Mouse (Mus musculus): ENCODE measurements around the gene Tpk1.

The Tpk1 gene

DNA sequence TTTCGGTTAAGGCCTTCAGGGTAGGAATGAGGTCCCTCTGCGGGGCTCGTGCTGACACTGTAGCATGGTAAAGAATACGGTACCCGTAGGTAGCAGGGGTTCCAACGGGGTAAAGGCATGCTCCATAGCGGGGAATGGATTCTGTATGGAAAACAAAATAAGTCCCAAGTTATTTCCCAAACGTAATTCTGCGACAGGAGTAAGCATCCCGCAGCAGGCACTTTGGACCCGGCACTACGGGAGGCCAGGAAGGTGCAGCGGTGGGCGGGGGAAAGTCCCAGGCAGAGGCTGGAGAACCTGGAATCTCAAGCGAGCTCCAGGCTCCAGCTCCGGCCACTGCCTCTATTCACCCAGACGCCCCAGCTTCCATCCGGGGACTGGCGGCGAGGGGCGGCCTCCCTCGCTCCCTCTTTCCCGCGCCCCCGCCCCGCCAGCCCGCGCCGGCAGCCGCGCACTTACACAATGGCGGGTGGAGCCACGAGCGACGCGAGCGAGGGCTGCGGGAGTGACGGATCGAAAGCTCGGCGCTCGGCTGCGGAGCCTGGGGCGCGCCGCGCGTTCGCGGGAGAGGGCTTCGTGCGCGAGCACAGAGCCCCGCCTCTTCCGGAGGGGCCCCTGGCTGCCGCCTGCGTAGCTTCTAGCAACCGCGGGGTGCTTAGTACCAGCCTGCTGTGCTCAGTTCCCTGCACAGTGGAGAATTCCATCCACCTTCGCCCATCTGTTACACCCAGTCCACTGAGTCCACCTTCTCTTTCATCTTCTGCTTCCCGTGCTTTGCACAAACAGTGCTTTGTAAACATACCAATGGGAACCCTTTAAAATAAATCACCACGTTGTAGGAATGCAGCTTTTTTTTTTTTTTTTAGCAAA lies at the start of gene Tpk1:
TSS of gene Tpk1 (minus strand) at position 602 of the 870 bp plus-strand sequence.
- DNase-seq (ENCODE audit: low read depth, low spot score): peak; percentile 96

DNA sequence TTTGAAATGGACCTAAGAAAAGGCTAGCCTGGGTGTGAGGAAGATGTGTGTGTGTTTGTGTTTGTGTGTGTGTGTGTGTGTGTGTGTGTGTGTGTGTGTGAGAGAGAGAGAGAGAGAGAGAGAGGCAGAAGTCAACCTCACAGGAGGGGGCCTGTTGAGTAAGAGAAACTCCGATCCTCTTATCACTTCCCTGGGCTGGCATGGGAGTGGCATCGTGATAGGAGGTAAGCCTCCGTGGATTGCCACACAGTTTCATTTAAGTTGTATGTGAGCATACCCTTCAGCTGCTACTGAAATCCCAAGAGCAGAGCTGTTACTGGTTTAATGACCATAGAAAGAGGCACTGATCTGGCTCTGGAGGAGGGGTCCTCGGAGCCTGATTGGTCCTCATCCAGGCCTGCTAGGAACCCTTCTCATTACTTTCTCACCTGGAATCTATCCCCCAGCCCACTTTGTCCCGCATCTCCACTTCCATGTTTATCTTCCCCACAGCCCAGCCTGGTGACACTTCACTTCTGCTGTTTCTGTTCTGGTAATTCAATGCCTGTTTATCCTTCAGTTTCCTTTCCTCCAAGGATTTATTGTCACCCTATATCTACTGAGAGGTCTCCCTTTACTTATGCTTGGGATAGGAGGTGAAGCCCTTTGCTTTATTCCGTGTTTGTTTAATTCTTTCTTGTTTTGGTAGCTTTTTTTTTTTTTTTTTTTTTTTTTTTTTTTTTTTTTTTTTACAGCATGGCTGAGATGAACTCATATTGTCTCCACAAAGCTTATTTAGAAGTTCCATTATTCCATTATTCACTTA lies 36.9 kb upstream of the Tpk1 start:
- DNase-seq (ENCODE audit: low read depth, low spot score): no peak

DNA sequence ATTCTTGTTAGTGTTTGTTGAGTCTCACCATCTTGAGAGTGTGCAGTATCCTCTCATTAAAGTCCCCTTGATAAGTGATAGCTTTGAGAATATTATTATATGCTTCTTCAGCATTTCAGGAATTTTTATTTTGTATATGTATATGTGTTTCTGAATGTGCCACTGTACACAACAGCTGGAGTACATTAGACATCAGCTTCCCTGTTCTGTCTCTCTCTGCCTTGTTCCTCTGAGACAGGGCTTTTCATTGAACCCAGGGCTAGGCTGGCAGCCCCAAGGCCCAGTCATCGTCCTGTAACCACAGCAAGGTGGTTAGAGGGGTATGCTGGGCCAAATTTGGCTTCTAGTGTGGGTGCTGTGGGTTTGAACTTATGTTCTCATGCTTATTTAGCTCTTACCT lies 25.8 kb upstream of the Tpk1 start:
- DNase-seq (ENCODE audit: low read depth, low spot score): no peak

DNA sequence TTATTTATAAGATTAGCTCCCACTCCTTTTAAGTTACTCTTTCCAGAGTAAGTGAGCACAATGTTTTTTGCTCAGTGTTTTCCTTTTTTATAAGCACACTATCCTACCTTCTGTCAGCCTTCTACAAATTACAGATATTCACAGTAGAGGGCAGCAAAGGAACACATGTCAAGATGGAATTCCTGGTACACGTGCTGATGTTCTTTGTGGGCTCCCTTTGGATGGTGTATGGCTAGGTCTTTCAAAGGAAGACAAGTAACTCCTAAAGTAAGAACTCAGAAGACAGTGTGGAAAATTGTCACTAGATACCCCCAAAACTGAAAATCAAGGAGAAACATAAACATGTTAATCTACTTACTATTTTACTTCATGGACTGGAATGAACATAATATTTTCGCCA lies 19.9 kb upstream of the Tpk1 start:
- DNase-seq (ENCODE audit: low read depth, low spot score): no peak

DNA sequence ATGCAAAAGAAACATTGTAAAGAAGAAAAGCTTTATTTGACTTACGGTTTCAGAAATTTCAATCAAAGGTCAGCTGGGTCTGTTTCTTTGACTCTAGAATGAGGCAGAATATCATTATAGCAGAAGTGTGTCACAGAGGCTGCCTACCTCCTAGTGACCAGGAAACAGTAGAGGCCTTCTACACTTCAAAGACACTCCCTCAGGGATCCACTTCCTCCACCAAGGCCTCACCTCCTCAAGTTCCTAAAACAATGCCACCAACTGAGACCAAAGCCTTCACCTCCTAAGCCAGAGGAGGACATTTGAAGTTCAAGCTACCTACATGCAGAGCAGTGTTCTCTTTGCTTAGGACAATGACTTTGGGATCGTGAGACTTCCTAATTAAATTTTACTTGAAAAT lies 16.5 kb upstream of the Tpk1 start:
- no peak for DNase-seq (ENCODE audit: low read depth, low spot score)

DNA sequence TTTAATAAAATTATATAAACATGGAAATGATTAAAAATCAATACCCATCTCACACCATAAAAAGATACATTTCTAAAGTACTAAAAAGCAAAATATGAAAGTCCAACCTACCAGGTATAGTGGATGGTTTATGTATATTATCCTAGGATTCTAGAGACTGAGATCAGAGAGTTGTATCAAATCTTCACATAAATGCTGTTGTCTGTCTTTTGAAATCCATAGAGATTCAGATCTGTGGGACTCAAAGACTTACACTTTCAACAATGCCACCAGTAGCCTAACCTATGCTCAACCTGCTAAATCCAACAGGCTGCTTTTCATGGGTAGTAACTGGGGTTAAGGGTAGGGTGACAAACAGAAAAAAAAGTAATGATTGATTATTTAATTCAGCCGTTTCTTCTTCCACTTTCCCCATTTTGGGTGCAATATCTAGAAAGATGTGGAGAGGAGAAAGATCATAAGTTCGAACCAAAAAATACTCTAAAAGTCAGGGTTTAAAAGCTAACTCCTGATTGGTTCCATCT lies 12.7 kb upstream of the Tpk1 start:
- DNase-seq (ENCODE audit: low read depth, low spot score): no peak

DNA sequence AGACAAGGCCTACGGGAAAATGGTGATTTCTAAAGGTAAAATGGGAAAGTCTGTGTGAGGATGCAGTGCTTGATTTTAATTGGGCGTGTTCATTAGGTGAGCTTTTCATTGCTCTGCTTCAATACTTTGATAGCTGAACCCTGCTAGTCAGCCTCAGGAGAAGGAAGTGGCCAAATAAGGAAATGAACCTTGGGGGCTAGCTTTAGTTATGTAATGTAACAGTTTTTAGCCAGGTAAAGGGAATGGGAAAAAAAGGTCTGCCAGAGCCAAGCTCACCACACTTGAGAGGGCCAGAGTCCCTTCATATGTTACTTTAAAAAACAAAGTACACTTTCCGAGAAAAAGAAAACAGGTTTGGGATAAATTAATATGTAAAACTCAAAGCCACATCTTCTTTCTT lies 11.5 kb upstream of the Tpk1 start:
- DNase-seq (ENCODE audit: low read depth, low spot score): no peak

DNA sequence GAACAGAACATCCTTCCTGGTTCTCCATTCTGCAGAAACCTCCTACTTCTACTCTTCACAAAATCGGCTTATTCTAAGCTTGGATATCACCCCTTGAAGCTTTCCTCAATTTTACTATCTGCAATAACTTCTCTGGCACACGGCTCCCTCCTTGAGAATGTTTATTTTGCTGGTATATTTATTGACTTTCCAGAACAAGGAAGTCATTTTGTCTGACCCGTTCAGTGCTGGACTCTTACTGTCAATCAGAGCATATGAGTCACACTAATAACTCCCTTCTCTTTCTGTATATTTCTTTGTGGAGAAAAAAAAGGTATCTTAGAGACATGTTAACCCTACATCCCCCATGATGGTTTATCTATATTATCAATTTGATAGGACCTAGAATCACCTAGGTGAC lies 10.1 kb upstream of the Tpk1 start:
- no peak for DNase-seq (ENCODE audit: low read depth, low spot score)

DNA sequence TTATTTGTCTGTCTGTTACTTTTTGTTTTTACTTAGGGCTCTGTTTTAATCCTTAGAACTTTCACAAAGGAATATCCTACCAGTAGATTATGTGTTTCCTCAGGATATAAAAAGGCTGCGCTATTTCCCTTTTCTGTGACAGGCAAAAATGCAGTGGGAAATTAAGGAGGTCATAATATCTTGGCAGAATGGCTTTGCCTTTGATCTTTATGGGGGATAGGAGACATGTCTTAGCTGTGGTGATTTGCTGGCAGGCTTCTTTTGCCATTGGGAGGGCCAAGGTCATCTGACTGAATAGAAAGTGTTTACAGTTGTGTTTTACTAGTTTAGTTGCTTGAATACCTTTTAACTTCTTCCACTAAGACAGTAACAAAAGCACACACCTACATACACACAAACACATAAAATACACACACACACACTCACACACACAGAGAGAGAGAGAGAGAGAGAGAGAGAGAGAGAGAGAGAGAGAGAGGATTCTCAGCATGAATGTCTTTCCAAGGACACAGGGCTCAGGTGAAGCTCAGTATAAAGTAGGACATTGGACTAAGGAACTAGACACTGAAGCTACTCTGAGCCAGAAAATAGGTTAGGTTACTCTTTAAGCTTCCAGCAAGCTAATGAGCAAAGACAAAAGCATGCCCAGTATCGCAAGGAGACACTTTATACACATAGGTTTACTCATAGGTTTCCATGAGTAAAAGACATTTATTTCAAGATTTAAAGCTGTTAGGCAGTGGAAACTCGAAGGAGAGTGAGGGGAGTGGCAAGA lies 9.1 kb upstream of the Tpk1 start:
- DNase-seq (ENCODE audit: low read depth, low spot score): no peak

DNA sequence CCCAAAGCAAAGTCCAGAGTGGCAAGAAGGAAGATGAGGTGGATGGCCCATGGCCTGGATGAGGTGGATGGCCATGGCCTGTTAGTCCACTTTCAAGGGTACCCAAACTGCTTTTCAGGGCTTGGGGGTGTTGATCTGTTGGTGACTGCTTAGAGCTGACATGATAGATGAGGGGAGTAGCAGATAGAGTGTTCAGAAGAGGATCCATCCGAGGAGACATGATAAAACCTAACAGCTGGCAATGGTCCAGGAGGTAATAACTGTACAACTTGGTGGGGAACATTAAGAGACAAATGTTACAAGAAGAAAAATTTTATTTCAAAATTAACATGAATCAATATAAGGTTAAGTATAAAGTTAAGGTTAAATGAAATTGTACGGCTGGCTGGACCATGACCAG lies 4.9 kb upstream of the Tpk1 start:
- DNase-seq (ENCODE audit: low read depth, low spot score): no peak

DNA sequence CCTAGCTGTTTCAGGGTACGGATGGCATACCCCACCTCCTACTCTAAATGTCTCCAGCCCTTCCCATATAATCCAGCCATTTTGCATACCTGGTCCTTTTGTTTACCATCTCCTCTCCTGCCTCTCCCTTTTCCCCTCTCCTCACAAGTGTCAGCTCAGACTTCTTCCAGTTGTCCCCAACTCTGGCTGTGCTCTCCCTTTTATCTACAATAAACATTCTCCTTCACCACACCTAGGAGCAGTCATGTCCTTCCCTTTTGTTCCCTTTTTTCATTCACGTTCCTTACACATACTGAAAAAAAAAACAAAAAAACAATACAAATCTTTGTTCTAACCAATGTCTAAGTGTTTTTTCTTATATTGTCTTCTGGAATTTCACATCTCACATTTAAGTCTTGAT lies 1.6 kb upstream of the Tpk1 start:
- DNase-seq (ENCODE audit: low read depth, low spot score): no peak

DNA sequence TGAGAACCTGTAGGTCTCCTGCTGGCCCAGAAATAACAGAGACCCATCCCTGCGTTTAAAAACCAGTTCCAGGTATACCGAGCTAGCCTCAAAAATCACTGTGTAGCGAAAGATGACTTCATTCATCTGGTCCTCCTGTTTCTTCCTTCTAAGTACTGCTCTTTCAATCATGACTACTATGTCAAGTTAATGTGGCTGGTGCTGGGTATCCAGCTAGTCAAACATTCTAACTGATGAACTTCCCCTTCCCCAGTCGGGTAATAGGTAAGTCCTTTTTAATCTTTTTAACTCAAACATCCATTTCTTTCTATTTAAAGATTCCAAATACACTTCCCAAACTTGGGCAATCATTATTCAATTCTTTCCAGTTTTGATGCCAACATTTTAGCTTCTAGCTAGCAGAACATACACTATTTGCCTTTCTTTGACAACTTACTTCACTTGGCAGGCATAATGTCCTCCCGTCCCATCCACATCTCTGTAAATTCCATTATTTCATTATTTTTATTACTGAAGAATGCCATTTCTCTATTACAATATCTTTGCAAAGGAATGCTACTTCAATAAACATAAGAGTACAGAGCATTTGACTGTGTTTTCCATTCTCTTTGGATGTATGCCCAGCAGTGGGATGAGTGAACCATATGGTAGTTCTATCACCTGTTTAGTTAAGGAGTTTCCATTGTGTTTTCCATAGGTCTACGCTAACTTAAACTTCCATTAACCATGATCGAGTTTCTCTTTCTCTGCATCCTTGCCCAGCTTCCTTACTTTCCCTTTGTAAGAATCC lies 728 bp upstream of the Tpk1 start:
- DNase-seq (ENCODE audit: low read depth, low spot score): no peak

DNA sequence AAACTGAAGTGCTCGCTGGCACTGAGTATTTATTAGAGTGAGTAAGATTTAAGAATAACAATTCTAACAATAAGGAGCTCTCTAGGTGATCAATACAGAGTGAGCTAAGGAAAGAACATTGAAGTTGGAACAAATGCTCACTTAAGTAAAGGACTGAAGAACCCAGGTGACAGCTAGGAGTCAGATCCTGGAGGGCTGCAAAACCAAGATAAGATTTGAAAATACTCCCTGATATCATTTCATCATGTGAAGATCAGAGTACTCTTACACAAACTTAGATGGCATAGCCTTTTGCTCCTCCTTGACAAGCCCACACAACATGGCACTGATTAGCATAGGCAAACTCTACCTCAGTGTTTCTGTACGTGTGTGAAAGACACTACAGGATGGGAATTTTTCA lies 4.3 kb downstream of the Tpk1 start:
- DNase-seq (ENCODE audit: low read depth, low spot score): no peak

DNA sequence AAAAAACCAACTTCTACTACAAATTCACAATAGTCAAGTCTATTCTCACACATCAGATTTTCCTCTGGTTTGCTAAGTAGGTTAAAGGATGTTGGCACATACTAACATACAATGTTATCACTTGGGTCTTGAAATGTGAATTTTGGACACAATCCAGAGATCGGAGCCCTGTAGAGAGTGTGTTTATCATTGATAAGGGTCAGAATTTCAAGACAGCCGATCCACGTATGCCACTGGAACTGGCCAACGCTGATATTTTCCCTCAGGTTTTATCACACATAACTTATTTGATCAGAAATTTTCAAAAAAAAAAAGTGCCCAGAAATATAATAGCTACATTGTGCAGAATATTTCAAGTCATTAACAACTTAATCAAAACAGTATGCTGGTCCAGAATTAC lies 7.8 kb downstream of the Tpk1 start:
- DNase-seq (ENCODE audit: low read depth, low spot score): no peak

DNA sequence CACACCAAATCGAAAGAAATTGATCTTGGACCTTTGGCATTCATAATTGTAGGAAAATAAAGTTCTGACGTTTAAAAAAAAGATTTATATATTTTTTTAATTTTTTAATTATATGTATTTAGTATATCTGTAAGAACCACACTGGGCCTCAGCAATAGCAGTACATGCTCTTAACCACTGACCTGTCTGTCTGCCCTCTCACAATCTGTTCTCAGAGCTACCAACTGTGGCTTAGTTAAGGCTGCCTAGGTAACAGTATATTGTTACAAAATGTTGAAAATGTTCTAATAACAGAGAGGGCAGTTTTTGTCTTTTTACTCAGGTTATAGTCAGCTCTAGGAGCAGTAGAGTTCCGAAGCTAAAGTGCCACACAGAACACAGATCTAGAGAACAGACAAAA lies 8.2 kb downstream of the Tpk1 start:
- DNase-seq (ENCODE audit: low read depth, low spot score): no peak

DNA sequence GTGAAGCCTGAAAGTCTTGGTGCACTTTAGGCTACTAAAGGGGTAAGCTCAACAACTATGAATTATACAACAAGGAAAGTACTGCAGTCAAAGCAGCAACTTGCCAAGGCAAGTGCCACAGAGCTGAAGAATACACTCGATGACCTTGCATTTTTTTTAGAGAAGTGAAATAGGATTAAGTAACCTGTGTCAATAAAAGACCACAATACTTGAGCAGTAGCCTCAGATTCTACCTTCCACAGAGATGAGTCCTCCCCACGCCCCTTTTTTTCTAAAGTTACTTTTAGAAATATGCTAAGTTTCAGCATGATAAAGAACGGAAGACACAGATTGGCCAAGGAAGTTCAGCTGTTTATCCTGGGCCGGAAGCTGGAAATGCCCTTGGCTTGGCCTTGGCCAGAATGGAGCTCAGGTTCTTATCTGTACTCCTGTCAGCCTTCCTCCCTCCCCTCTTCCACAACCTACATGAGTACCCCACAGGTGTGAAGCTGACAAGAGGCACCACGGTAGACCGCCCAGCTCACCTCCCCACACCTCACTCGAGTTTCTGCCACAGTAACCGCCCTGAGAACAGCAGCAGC lies 11.1 kb downstream of the Tpk1 start:
- DNase-seq (ENCODE audit: low read depth, low spot score): no peak

DNA sequence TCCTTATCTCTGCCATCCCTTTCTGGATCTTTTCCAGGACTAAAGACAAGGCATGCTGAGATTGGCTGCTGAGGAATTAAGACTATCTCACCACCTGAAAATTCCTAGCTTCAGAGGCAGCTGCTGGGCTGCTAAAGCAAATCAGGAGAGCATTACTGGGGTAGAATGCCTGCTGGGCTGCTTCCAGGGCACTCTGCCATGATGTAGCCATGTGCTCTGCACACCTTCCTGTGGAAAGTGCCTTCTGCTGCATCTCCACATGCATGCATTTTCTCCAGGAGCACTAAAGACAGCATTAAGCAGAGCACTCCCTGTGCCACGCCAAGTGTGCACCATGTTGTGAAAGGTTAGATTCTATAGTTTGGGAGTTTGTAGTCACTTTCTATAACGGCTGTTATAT lies 16.6 kb downstream of the Tpk1 start:
- no peak for DNase-seq (ENCODE audit: low read depth, low spot score)

DNA sequence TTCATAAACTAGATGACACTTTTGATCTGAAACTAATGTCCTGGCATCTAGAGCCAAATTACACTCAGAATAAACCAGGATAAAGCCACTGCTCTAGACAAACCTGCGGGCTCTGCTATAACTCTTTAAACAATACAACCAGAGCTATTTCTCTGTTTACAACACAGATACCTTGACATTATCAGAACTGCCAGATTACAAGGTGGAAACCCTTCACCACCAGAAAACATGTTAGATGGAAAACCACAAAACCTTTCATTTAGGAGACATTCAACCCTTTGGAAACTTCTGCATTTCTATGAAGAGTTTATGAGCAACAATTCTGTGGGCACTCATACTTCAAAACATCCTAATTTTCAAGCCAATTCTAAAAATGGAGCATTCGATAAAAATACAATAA lies 20.4 kb downstream of the Tpk1 start:
- DNase-seq (ENCODE audit: low read depth, low spot score): no peak

DNA sequence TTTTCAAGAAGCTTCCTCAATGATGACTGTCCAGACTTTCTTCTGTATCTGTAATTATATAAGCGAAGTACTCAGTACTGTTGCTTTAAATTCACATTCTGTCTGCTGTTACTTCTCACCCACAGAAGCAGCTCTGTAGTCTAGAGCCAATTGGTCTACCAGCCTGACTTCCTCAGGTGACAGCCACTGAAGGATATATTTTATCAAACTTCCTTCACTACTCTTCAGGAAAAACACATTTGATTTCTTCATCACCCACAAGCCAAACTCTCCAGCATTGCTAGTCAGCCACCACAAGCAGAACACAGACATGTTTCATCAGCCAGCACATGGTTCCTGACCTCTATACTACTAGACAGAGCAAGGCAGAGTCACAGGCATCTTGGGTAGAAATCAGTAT lies 21.0 kb downstream of the Tpk1 start:
- DNase-seq (ENCODE audit: low read depth, low spot score): no peak

DNA sequence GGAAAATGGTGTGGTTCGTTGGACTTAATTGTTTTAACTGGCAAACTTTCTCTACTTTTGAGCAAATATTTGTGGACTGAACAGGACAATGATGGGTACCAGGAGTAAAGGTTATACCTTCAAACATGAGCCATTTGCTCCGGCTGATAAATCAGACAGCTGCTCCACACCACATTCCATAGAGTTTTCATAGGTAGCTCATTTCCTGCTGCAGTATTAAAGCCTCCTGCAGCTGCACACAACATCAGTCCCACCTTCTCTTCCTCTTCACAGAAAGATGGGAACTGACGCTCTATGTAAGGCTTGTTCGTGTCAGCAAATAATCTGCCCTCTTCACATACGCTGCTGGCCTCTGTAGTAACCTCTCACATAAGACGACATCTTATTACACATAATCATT lies 22.4 kb downstream of the Tpk1 start:
- DNase-seq (ENCODE audit: low read depth, low spot score): no peak

DNA sequence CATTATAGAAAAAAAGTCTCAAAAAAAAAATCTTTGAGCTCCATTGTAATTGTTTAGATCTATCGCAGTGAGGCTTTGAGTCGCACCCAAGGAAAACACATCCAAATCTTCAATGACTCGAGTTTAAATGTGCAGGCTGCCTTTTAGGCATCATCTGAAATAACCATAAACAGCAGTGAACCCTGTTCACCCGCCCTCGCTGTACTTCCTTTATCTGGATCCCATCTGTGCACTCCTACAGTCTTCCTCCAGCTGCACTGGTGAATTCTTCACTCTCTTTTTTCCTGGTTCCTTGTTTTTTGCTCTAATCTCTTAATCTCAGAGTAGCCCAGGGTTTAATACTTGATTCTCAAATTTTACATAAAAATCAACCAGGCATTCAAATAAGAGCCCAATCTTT lies 23.7 kb downstream of the Tpk1 start:
- DNase-seq (ENCODE audit: low read depth, low spot score): no peak
